In the genomic region with DNA sequence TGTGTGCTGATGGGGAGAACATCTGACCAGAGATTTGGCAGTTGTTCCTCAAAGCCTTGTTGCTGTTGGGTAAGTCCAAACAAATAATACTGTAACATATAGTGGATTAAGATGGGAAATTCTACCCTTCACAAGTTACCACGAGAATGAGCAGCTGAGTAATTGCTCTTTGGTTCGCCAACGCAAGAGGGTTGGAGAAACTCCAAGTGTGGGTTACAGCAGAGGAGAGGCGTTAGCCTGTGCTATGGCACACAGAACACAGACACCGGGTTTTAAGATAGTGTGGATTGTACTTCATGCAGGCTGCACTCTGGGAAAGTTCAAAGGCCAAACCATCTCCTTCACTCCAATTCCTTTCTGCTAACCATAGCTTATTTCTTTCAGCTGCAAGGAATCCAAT, we compare ENCODE assay signal across 28 mouse cellular contexts.
A peak's percentile ranks its signal among the peaks of the same experiment; 100 is the strongest.
DNase-seq lines count a peak whose midpoint lies in the region; ATAC-seq and TF ChIP-seq lines count a peak whose summit lies in the region.
"Had no signal": no experiment of that assay in that cellular context is flagged by ENCODE, and none has a peak within 500 bp of the region (broad histone marks: within the 10 kb centered on the region; RNA-seq: fewer than 3 reads in every experiment).

No protein-coding gene starts in this region.

- no peaks in the 10 kb centered on the region for H3K27me3 ChIP-seq in embryonic facial prominence, embryonic 14.5 days (replicated peaks; ENCODE audit: control insufficient read depth, insufficient read depth, low read length)
- no peaks in the 10 kb centered on the region; the same call in 1 of the 2 replicates for H3K27me3 ChIP-seq in embryonic facial prominence, embryonic 10.5 days (replicated peaks; ENCODE audit: low read depth, poor library complexity, severe bottlenecking)
- H3K27me3 ChIP-seq in limb, embryonic 14.5 days (ENCODE audit: control insufficient read depth, insufficient read depth, low read length): no peaks in the 10 kb centered on the region
- 0 out of 2 replicates have a peak, but pooled peaks cover 4% of the 10 kb centered on the region for H3K27me3 ChIP-seq in limb, embryonic 10.5 days (ENCODE audit: low read depth, poor library complexity, severe bottlenecking)
- H3K27me3 ChIP-seq: CH12.LX; embryonic facial prominence, embryonic 13.5 days; forebrain, embryonic 13.5 days; heart, embryonic 13.5 days had no signal

- no peaks in the 10 kb centered on the region for H3K9me3 ChIP-seq in embryonic facial prominence, embryonic 14.5 days (ENCODE audit: control insufficient read depth, low read length)
- H3K9me3 ChIP-seq in embryonic facial prominence, embryonic 10.5 days: no peaks in the 10 kb centered on the region
- no peaks in the 10 kb centered on the region for H3K9me3 ChIP-seq in limb, embryonic 14.5 days (ENCODE audit: control insufficient read depth, low read length)
- no peaks in the 10 kb centered on the region for H3K9me3 ChIP-seq in limb, embryonic 10.5 days (replicated peaks)
- H3K9me3 ChIP-seq: embryonic facial prominence, embryonic 13.5 days; forebrain, embryonic 10.5 days; forebrain, embryonic 13.5 days; G1E; heart, embryonic 10.5 days; heart, embryonic 13.5 days had no signal

- H3K4me1 ChIP-seq in embryonic facial prominence, embryonic 14.5 days (ENCODE audit: control insufficient read depth, insufficient read depth, low read length): peaks cover 3% of the 10 kb centered on the region; the same call in 1 of the 2 replicates
- H3K4me1 ChIP-seq in embryonic facial prominence, embryonic 10.5 days: peaks cover 28% of the 10 kb centered on the region
- H3K4me1 ChIP-seq in limb, embryonic 14.5 days (ENCODE audit: control insufficient read depth, insufficient read depth, low read length): peaks cover 10% of the 10 kb centered on the region
- peaks cover 12% of the 10 kb centered on the region for H3K4me1 ChIP-seq in limb, embryonic 10.5 days

- H3K36me3 ChIP-seq in embryonic facial prominence, embryonic 14.5 days (ENCODE audit: control insufficient read depth, insufficient read depth, low read length): no peaks in the 10 kb centered on the region
- H3K36me3 ChIP-seq in embryonic facial prominence, embryonic 10.5 days (replicated peaks): no peaks in the 10 kb centered on the region
- no peaks in the 10 kb centered on the region for H3K36me3 ChIP-seq in limb, embryonic 14.5 days (ENCODE audit: control insufficient read depth, insufficient read depth, low read length)
- H3K36me3 ChIP-seq in limb, embryonic 10.5 days: 0 out of 2 replicates have a peak, but pooled peaks cover 4% of the 10 kb centered on the region
- H3K36me3 ChIP-seq: embryonic facial prominence, embryonic 13.5 days had no signal

- ATAC-seq in embryonic facial prominence, embryonic 14.5 days (ENCODE audit: low read depth): no peak
- ATAC-seq in limb, embryonic 14.5 days (ENCODE audit: low FRiP score, low read depth): 0 out of 2 replicates have a peak, but pooled peaks have one; percentile 26
- ATAC-seq: forebrain, embryonic 13.5 days; forebrain, postnatal 0 days; hindbrain, postnatal 0 days; inflammation-experienced regulatory T-cells, adult 6 months had no signal

- WGBS in embryonic facial prominence, embryonic 14.5 days: 61% methylated on average over 5 of the region's 5 CpGs
- 92% methylated on average over 5 of the region's 5 CpGs for WGBS in embryonic facial prominence, embryonic 10.5 days
- 80% methylated on average over 5 of the region's 5 CpGs for WGBS in limb, embryonic 14.5 days
- 90% methylated on average over 5 of the region's 5 CpGs for WGBS in limb, embryonic 10.5 days

- peak; percentile 44 for DNase-seq in embryonic facial prominence, embryonic 14.5 days (ENCODE audit: low spot score)
- no peak for DNase-seq in embryonic facial prominence, embryonic 10.5 days (ENCODE audit: low spot score)
- DNase-seq in limb, embryonic 14.5 days (ENCODE audit: low spot score): no peak
- DNase-seq in limb, embryonic 10.5 days (ENCODE audit: low spot score): no peak
- DNase-seq in NIH3T3 (ENCODE audit: low read depth): peak; percentile 27
- DNase-seq in telencephalon, adult 2 months (ENCODE audit: low read depth, low spot score): peak; percentile 62
- no peak for DNase-seq in retina, postnatal 1 day
- DNase-seq: adrenal gland, adult 8-10 months; adrenal gland, postnatal 25 days; cerebellum, adult 2 months; cerebellum, adult 9-11 months; cerebellum, postnatal 25 days; forebrain, postnatal 0 days; gastrocnemius, postnatal 10 days; gastrocnemius, postnatal 36 days; heart, adult 2 months; heart, postnatal 14 days; heart, postnatal 4 days had no signal

- no peak overlapping the region for H3K9ac ChIP-seq in embryonic facial prominence, embryonic 14.5 days (ENCODE audit: low read depth, low read length)
- no peak overlapping the region for H3K9ac ChIP-seq in limb, embryonic 14.5 days (ENCODE audit: low read depth, low read length, severe bottlenecking)
- H3K9ac ChIP-seq: embryonic facial prominence, embryonic 13.5 days; forebrain, embryonic 13.5 days; forebrain, postnatal 0 days; heart, embryonic 13.5 days; hindbrain, embryonic 14.5 days had no signal

- H3K27ac ChIP-seq in embryonic facial prominence, embryonic 14.5 days (replicated peaks; ENCODE audit: low read depth, low read length): no peak overlapping the region
- H3K27ac ChIP-seq in embryonic facial prominence, embryonic 10.5 days (replicated peaks): no peak overlapping the region
- H3K27ac ChIP-seq in limb, embryonic 14.5 days (replicated peaks; ENCODE audit: low read depth, low read length): no peak overlapping the region
- H3K27ac ChIP-seq in limb, embryonic 10.5 days: no peak overlapping the region
- H3K27ac ChIP-seq: embryonic facial prominence, embryonic 13.5 days; forebrain, embryonic 10.5 days; forebrain, embryonic 13.5 days; heart, adult 2 months; heart, embryonic 10.5 days; heart, embryonic 13.5 days; hindbrain, embryonic 14.5 days; hindbrain, postnatal 0 days had no signal

- TF ChIP-seq POLR2A in limb, embryonic 14.5 days (IDR thresholded peaks at IDR 0.05; ENCODE audit: borderline replicate concordance, extremely low read depth, insufficient read depth, insufficient read length): no peak

- no peak overlapping the region for H3K4me2 ChIP-seq in embryonic facial prominence, embryonic 14.5 days (ENCODE audit: low read depth, low read length)
- no peak overlapping the region for H3K4me2 ChIP-seq in limb, embryonic 14.5 days (replicated peaks; ENCODE audit: low read depth, low read length, severe bottlenecking)
- H3K4me2 ChIP-seq: embryonic facial prominence, embryonic 13.5 days; forebrain, embryonic 13.5 days; heart, embryonic 13.5 days; hindbrain, embryonic 14.5 days had no signal

- H3K4me3 ChIP-seq in embryonic facial prominence, embryonic 14.5 days (ENCODE audit: low read depth, low read length): no peak overlapping the region
- H3K4me3 ChIP-seq in embryonic facial prominence, embryonic 10.5 days: no peak overlapping the region
- H3K4me3 ChIP-seq in limb, embryonic 14.5 days (replicated peaks; ENCODE audit: low read length): no peak overlapping the region
- no peak overlapping the region for H3K4me3 ChIP-seq in limb, embryonic 10.5 days
- H3K4me3 ChIP-seq: embryonic facial prominence, embryonic 13.5 days; forebrain, embryonic 10.5 days; forebrain, embryonic 13.5 days; heart, adult 2 months; heart, embryonic 10.5 days; heart, embryonic 13.5 days had no signal

Comparison
In these comparisons a context has a peak if more than half of its experiments do, and no peak if none do; other contexts are left out.
1. DNase-seq: peak in embryonic facial prominence, embryonic 14.5 days (single experiment), NIH3T3 (single experiment) and telencephalon, adult 2 months (single experiment); none in embryonic facial prominence, embryonic 10.5 days (single experiment), limb, embryonic 14.5 days (single experiment), limb, embryonic 10.5 days (single experiment) and retina, postnatal 1 day (single experiment).